Mouse (Mus musculus): ENCODE measurements around the gene Aldh3b2.

The Aldh3b2 gene

GRCm38 (mm10) chr19:4012432-4013022, 40.4 kb downstream of the Aldh3b2 start, which contains the start of gene Ndufv1:
TSS of gene Ndufv1 (minus strand) at chr19:4012806.
- DNase-seq (ENCODE audit: low spot score in 2 of 2) = peak; percentile 98 to 99

GRCm38 (mm10) chr19:4013066-4013465, 40.9 kb downstream of the Aldh3b2 start:
- DNase-seq (ENCODE audit: low spot score in 2 of 2) = no peak

- DNase-seq (ENCODE audit: low spot score in 2 of 2) = no peak
Measured at GRCm38 (mm10) chr19:4014802-4015201, 42.7 kb downstream of the Aldh3b2 start.

- DNase-seq (ENCODE audit: low spot score in 2 of 2) = no peak
Measured at GRCm38 (mm10) chr19:4015635-4016034, 43.5 kb downstream of the Aldh3b2 start.

GRCm38 (mm10) chr19:4017921-4018587, 45.9 kb downstream of the Aldh3b2 start:
- DNase-seq (ENCODE audit: low spot score in 2 of 2) = no peak

GRCm38 (mm10) chr19:4018743-4019583, 46.8 kb downstream of the Aldh3b2 start:
- peak; percentile 50 to 59 for DNase-seq (ENCODE audit: low spot score in 2 of 2)

- no peak for DNase-seq (ENCODE audit: low spot score in 2 of 2)
Measured at GRCm38 (mm10) chr19:4023185-4023584, 51.1 kb downstream of the Aldh3b2 start.

- DNase-seq (ENCODE audit: low spot score in 2 of 2) = no peak
Measured at GRCm38 (mm10) chr19:4027576-4027975, 55.4 kb downstream of the Aldh3b2 start.
